Mouse (Mus musculus) liver, adult 2 months (tissue): ENCODE measurements around the gene Mrtfb.

Source experiments
- CTCF ChIP-seq: fragments of 200-500 bp; IDR thresholded peaks from 2 replicates; pipeline ENCODE4 v1.5.1; 2011; ENCODE audit warnings: low read depth, low read length, control low read depth
- POLR2A ChIP-seq: fragments of 200-500 bp; IDR thresholded peaks from 2 replicates; pipeline ENCODE4 v1.6.1; 2011; ENCODE audit warnings: low read length, control low read depth; ENCODE audit not compliant: insufficient read depth; ENCODE audit errors: extremely low read depth

- no peak for TF ChIP-seq POLR2A
- no peak for TF ChIP-seq CTCF
These were observed 115.5 kb downstream of the Mrtfb start for GRCm38 (mm10) chr16:13371740-13372287.
